ENCODE assay signal across 21 mouse cellular contexts in genomic region chr11:121712987-121713386, GRCm38 (mm10). TPM values are rescaled to one million over a fixed set of nuclear protein-coding genes. Genes with fewer than 3 reads are reported as not detected.
DNase-seq lines count a peak whose midpoint lies in the region; ATAC-seq and TF ChIP-seq lines count a peak whose summit lies in the region.
"Had no signal": no experiment of that assay in that cellular context is flagged by ENCODE, and none has a peak within 500 bp of the region (broad histone marks: within the 10 kb centered on the region; RNA-seq: fewer than 3 reads in every experiment).

No protein-coding gene starts in this region.

- no peak for TF ChIP-seq RAD21 in MEL (IDR thresholded peaks at IDR 0.05; ENCODE audit: low read depth, low read length)

- no peak for ATAC-seq in embryonic facial prominence, embryonic 14.5 days (ENCODE audit: low read depth)
- peak; percentile 95 for ATAC-seq in intestine, postnatal 0 days
- ATAC-seq in stomach, embryonic 15.5 days (ENCODE audit: insufficient read depth, low FRiP score, low read depth), result peak; percentile 67
- ATAC-seq: inflammation-experienced regulatory T-cells, adult 6 months; midbrain, embryonic 16.5 days had no signal

- 82% methylated on average over 5 of the region's 6 CpGs for WGBS in embryonic facial prominence, embryonic 14.5 days
- 86% methylated on average over 6 of the region's 6 CpGs for WGBS in embryonic facial prominence, embryonic 10.5 days
- 38% methylated on average over 6 of the region's 6 CpGs for WGBS in intestine, postnatal 0 days
- WGBS in stomach, embryonic 15.5 days, result 55% methylated on average over 6 of the region's 6 CpGs

- H3K27me3 ChIP-seq in embryonic facial prominence, embryonic 14.5 days (replicated peaks; ENCODE audit: control insufficient read depth, insufficient read depth, low read length), result no peaks in the 10 kb centered on the region
- H3K27me3 ChIP-seq in embryonic facial prominence, embryonic 10.5 days (replicated peaks; ENCODE audit: low read depth, poor library complexity, severe bottlenecking), result no peaks in the 10 kb centered on the region
- H3K27me3 ChIP-seq in MEL (ENCODE audit: control insufficient read depth in 1 of 2, insufficient read depth in 2 of 2, low read length in 2 of 2), result no peaks in the 10 kb centered on the region
- no peaks in the 10 kb centered on the region for H3K27me3 ChIP-seq in intestine, postnatal 0 days (replicated peaks; ENCODE audit: control insufficient read depth, insufficient read depth, low read length)
- H3K27me3 ChIP-seq in stomach, embryonic 15.5 days (replicated peaks), result no peaks in the 10 kb centered on the region
- H3K27me3 ChIP-seq: heart, embryonic 13.5 days; hindbrain, embryonic 13.5 days; limb, embryonic 15.5 days; neural tube, embryonic 15.5 days had no signal

- TF ChIP-seq EP300 in MEL (IDR thresholded peaks at IDR 0.05; ENCODE audit: low read depth in 1 of 2, low read length in 2 of 2), result peak in 1 of 2 experiments; percentile 56; a peak in 2 of 4 replicates

- no peak overlapping the region for H3K4me2 ChIP-seq in embryonic facial prominence, embryonic 14.5 days (ENCODE audit: low read depth, low read length)
- H3K4me2 ChIP-seq in intestine, postnatal 0 days (replicated peaks; ENCODE audit: low read depth), result peak overlapping the region; percentile 38
- H3K4me2 ChIP-seq in stomach, embryonic 15.5 days, result no peak overlapping the region
- H3K4me2 ChIP-seq: heart, embryonic 13.5 days; hindbrain, embryonic 13.5 days; limb, embryonic 15.5 days; liver, embryonic 15.5 days; neural tube, embryonic 15.5 days had no signal

- TF ChIP-seq CTCF in MEL (IDR thresholded peaks at IDR 0.05 in 2 of 3, conservative IDR thresholded peaks at IDR 0.05 in 1 of 3; ENCODE audit: control insufficient read depth in 1 of 3, insufficient read depth in 1 of 3, low read depth in 2 of 3, low read length in 3 of 3, poor library complexity in 1 of 3, severe bottlenecking in 1 of 3), result no peak
- TF ChIP-seq CTCF in intestine, postnatal 0 days (IDR thresholded peaks at IDR 0.05; ENCODE audit: low read depth), result no peak

- H3K9ac ChIP-seq in embryonic facial prominence, embryonic 14.5 days (ENCODE audit: low read depth, low read length), result no peak overlapping the region
- no peak overlapping the region for H3K9ac ChIP-seq in MEL (ENCODE audit: control insufficient read depth, low read depth, low read length, poor library complexity, severe bottlenecking)
- H3K9ac ChIP-seq in intestine, postnatal 0 days (ENCODE audit: low read depth, low read length), result no peak overlapping the region
- H3K9ac ChIP-seq in stomach, embryonic 15.5 days, result no peak overlapping the region
- H3K9ac ChIP-seq: heart, embryonic 13.5 days; hindbrain, embryonic 13.5 days; limb, embryonic 15.5 days; liver, embryonic 15.5 days; neural tube, embryonic 15.5 days had no signal

- H3K9me3 ChIP-seq in embryonic facial prominence, embryonic 14.5 days (ENCODE audit: control insufficient read depth, low read length), result no peaks in the 10 kb centered on the region
- no peaks in the 10 kb centered on the region for H3K9me3 ChIP-seq in embryonic facial prominence, embryonic 10.5 days
- no peaks in the 10 kb centered on the region for H3K9me3 ChIP-seq in MEL (replicated peaks; ENCODE audit: insufficient read depth, low read length)
- H3K9me3 ChIP-seq in intestine, postnatal 0 days (ENCODE audit: control insufficient read depth), result no peaks in the 10 kb centered on the region
- H3K9me3 ChIP-seq in stomach, embryonic 15.5 days, result no peaks in the 10 kb centered on the region
- H3K9me3 ChIP-seq: heart, embryonic 13.5 days; hindbrain, embryonic 13.5 days; limb, embryonic 15.5 days; liver, embryonic 15.5 days; neural tube, embryonic 15.5 days had no signal

- no peak overlapping the region for H3K27ac ChIP-seq in embryonic facial prominence, embryonic 14.5 days (replicated peaks; ENCODE audit: low read depth, low read length)
- H3K27ac ChIP-seq in embryonic facial prominence, embryonic 10.5 days (replicated peaks), result no peak overlapping the region
- H3K27ac ChIP-seq in MEL (ENCODE audit: control insufficient read depth, low read depth, low read length), result peak overlapping the region; percentile 63
- peak overlapping the region; percentile 86 for H3K27ac ChIP-seq in intestine, postnatal 0 days (ENCODE audit: low read depth, low read length)
- H3K27ac ChIP-seq in stomach, embryonic 15.5 days, result peak overlapping the region; percentile 84
- H3K27ac ChIP-seq: heart, embryonic 13.5 days; hindbrain, embryonic 13.5 days; liver, embryonic 15.5 days; neural tube, embryonic 15.5 days had no signal

- H3K4me3 ChIP-seq in embryonic facial prominence, embryonic 14.5 days (ENCODE audit: low read depth, low read length), result no peak overlapping the region
- no peak overlapping the region for H3K4me3 ChIP-seq in embryonic facial prominence, embryonic 10.5 days
- H3K4me3 ChIP-seq in MEL (ENCODE audit: control insufficient read depth in 1 of 2, insufficient read depth in 1 of 2, low read depth in 2 of 2, low read length in 2 of 2), result no peak overlapping the region
- no peak overlapping the region for H3K4me3 ChIP-seq in intestine, postnatal 0 days (ENCODE audit: low read depth, low read length)
- no peak overlapping the region for H3K4me3 ChIP-seq in stomach, embryonic 15.5 days (replicated peaks)
- H3K4me3 ChIP-seq: heart, embryonic 13.5 days; hindbrain, embryonic 13.5 days; limb, embryonic 15.5 days; liver, embryonic 15.5 days; neural tube, embryonic 15.5 days had no signal

- DNase-seq in embryonic facial prominence, embryonic 14.5 days (ENCODE audit: low spot score), result peak; percentile 38
- no peak for DNase-seq in embryonic facial prominence, embryonic 10.5 days (ENCODE audit: low spot score)
- DNase-seq in MEL (ENCODE audit: low read depth, low spot score), result peak; percentile 79
- DNase-seq in left cerebral cortex, postnatal 4 days, result no peak
- no peak for DNase-seq in Muller cell, postnatal 12 days (ENCODE audit: inconsistent ontology term)
- DNase-seq in layer of hippocampus, adult 8-10 months (ENCODE audit: low spot score in 2 of 2), result no peak
- DNase-seq: adrenal gland, postnatal 25 days; cerebellum, adult 18-20 months; cerebellum, postnatal 25 days; embryo, embryonic 11 days; right cerebral cortex, postnatal 25 days; thymus, postnatal 4 days had no signal

- intact Hi-C loops in left cerebral cortex, postnatal 4 days (cut with DNase I), result no loop called here

- H3K79me2 ChIP-seq in MEL (ENCODE audit: control insufficient read depth, insufficient read depth, low read length, poor library complexity), result no peaks in the 10 kb centered on the region

- H3K4me1 ChIP-seq in embryonic facial prominence, embryonic 14.5 days (ENCODE audit: control insufficient read depth, insufficient read depth, low read length), result no peaks in the 10 kb centered on the region
- peaks cover 14% of the 10 kb centered on the region for H3K4me1 ChIP-seq in embryonic facial prominence, embryonic 10.5 days
- peaks cover 30 to 41% of the 10 kb centered on the region in 2 experiments for H3K4me1 ChIP-seq in MEL (ENCODE audit: control insufficient read depth in 1 of 2, insufficient read depth in 2 of 2, low read length in 2 of 2)
- H3K4me1 ChIP-seq in intestine, postnatal 0 days (replicated peaks; ENCODE audit: control insufficient read depth, insufficient read depth, low read length), result peaks cover 17% of the 10 kb centered on the region
- H3K4me1 ChIP-seq in stomach, embryonic 15.5 days, result peaks cover 20% of the 10 kb centered on the region
- H3K4me1 ChIP-seq: heart, embryonic 13.5 days; hindbrain, embryonic 13.5 days; liver, embryonic 15.5 days; neural tube, embryonic 15.5 days had no signal

- TF ChIP-seq POLR2A in MEL (IDR thresholded peaks at IDR 0.05; ENCODE audit: control insufficient read depth in 1 of 2, insufficient read depth in 1 of 2, low read depth in 1 of 2, low read length in 2 of 2, poor library complexity in 1 of 2), result no peak

- peaks cover 19% of the 10 kb centered on the region; the same call in 1 of the 2 replicates for H3K36me3 ChIP-seq in embryonic facial prominence, embryonic 14.5 days (ENCODE audit: control insufficient read depth, insufficient read depth, low read length)
- no peaks in the 10 kb centered on the region; the same call in 1 of the 2 replicates for H3K36me3 ChIP-seq in embryonic facial prominence, embryonic 10.5 days (replicated peaks)
- H3K36me3 ChIP-seq in MEL (ENCODE audit: control insufficient read depth in 1 of 2, insufficient read depth in 2 of 2, low read length in 2 of 2), result peaks cover 0 to 30% of the 10 kb centered on the region in 2 experiments; a peak in 2 of 4 replicates
- H3K36me3 ChIP-seq in intestine, postnatal 0 days (ENCODE audit: control insufficient read depth, insufficient read depth), result peaks cover 45% of the 10 kb centered on the region; the same call in 1 of the 2 replicates
- peaks cover 3% of the 10 kb centered on the region; the same call in 1 of the 2 replicates for H3K36me3 ChIP-seq in stomach, embryonic 15.5 days
- H3K36me3 ChIP-seq: hindbrain, embryonic 13.5 days; liver, embryonic 15.5 days had no signal

TF ChIP-seq in MEL, 35 proteins besides CTCF, POLR2A, EP300 and RAD21 (continues in another document):
- TF ChIP-seq TBP (IDR thresholded peaks at IDR 0.05; ENCODE audit: low read depth, low read length), result no peak

RNA-seq across cellular contexts. Expression of gene Metrnl, which starts 11.6 kb away (rescaled TPM):
- polyA plus RNA-seq in embryonic facial prominence, embryonic 14.5 days (2014; fragmentation: Nextera tagmentation; extraction: Ambion mirVana), result 41.6 and 58.0 TPM in 2 replicates
- polyA plus RNA-seq in embryonic facial prominence, embryonic 10.5 days (2016; fragmentation: Nextera tagmentation; extraction: Ambion mirVana), result 8.4 and 8.5 TPM in 2 replicates
- total RNA-seq in MEL (2012; rRNA removed), result 2.7 TPM in 2 replicates
- 1 to 10 TPM in 1 of 2 experiments, not detected in 1; 2.9 TPM for polyA plus RNA-seq in MEL (2012; ENCODE audit: insufficient read depth in 1 of 2, insufficient read length in 2 of 2, low read depth in 1 of 2, low replicate concordance in 2 of 2, missing spikeins in 1 of 2)
- polyA plus RNA-seq in intestine, postnatal 0 days (2015; fragmentation: Nextera tagmentation; extraction: Ambion mirVana), result 50.2 and 50.9 TPM in 2 replicates
- polyA plus RNA-seq in stomach, embryonic 15.5 days (2015; fragmentation: Nextera tagmentation; extraction: Ambion mirVana), result 30.7 and 37.0 TPM in 2 replicates
- total RNA-seq in left cerebral cortex, postnatal 4 days (2021), result 1 to 10 TPM; 6.5 to 6.8 TPM
- 10 to 100 TPM in 3 of 4 experiments, 1 to 10 TPM in 1; 9.0 to 14.8 (median 12.3) TPM for total RNA-seq in layer of hippocampus, adult 8-10 months (2022)

RNA-seq across cellular contexts. Expression of gene B3gntl1, which starts 40.0 kb away (rescaled TPM):
- polyA plus RNA-seq in embryonic facial prominence, embryonic 14.5 days (2014; fragmentation: Nextera tagmentation; extraction: Ambion mirVana), result 6.8 and 8.5 TPM in 2 replicates
- 5.8 and 6.6 TPM in 2 replicates for polyA plus RNA-seq in embryonic facial prominence, embryonic 10.5 days (2016; fragmentation: Nextera tagmentation; extraction: Ambion mirVana)
- 3.6 and 4.7 TPM in 2 replicates for total RNA-seq in MEL (2012; rRNA removed)
- 1 to 10 TPM in 1 of 2 experiments, not detected in 1; 5.6 TPM for polyA plus RNA-seq in MEL (2012; ENCODE audit: insufficient read depth in 1 of 2, insufficient read length in 2 of 2, low read depth in 1 of 2, low replicate concordance in 2 of 2, missing spikeins in 1 of 2)
- 3.2 and 3.7 TPM in 2 replicates for polyA plus RNA-seq in intestine, postnatal 0 days (2015; fragmentation: Nextera tagmentation; extraction: Ambion mirVana)
- polyA plus RNA-seq in stomach, embryonic 15.5 days (2015; fragmentation: Nextera tagmentation; extraction: Ambion mirVana), result 8.1 and 8.4 TPM in 2 replicates
- 1 to 10 TPM; 7.2 to 7.6 TPM for total RNA-seq in left cerebral cortex, postnatal 4 days (2021)
- 1 to 10 TPM; 6.8 to 8.4 (median 7.9) TPM for total RNA-seq in layer of hippocampus, adult 8-10 months (2022)

Comparison
In these comparisons a context has a peak if more than half of its experiments do, and no peak if none do; other contexts are left out.
1. DNase-seq: peak in embryonic facial prominence, embryonic 14.5 days (single experiment) and MEL (single experiment); none in embryonic facial prominence, embryonic 10.5 days (single experiment), left cerebral cortex, postnatal 4 days (single experiment), Muller cell, postnatal 12 days (single experiment) and layer of hippocampus, adult 8-10 months (0 of 2).
2. H3K27ac ChIP-seq: peak in MEL (single experiment), intestine, postnatal 0 days (single experiment) and stomach, embryonic 15.5 days (single experiment); none in embryonic facial prominence, embryonic 14.5 days (single experiment) and embryonic facial prominence, embryonic 10.5 days (single experiment).